Mouse (Mus musculus): ENCODE results near the gene Dagla. TPM values are rescaled to one million over a fixed set of nuclear protein-coding genes. Genes with fewer than 3 reads are reported as not detected.

Gene Dagla
- 3.0 and 3.2 TPM in 2 replicates for polyA plus RNA-seq (2015; fragmentation: Nextera tagmentation; extraction: Ambion mirVana)

DNA sequence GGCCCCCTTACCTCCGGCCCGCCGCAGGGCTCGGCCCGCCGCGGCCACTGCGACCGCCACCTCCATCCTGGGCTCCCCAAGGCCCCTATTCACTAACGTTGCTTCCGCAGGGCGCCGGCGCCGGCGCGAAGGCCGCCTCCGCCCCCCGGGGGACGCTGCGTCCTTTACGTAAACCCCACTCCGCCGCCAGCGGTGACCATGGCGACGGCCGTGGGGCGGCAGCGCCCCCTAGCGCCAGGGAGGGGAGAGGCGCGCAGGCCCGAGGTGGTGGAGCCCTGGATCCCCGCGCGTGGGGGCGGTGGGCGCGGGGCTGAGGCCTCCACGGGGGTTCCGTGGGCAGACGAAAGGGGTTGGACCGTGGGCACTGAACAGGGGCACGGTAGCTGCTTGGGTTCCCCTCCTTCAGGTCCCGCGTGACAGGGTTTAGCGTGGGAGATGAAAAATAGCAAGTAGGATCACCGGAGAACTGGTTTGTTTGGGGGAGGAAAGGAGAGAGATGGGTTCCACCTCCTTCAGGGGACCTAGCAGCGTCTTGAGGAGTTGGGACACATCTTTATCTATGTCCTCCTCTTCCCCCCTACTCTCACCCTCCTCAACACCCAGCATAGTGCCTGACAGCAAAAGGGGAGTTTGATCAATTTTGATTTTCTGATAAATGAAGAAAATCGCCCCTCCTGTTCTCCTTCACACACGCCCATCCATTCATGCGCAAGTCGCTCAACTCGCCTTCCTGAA, at the start of gene Dagla:
Gene Dagla (minus strand): TSS at position 68 of the 735 bp plus-strand sequence.
- peak; percentile 78 for ATAC-seq (ENCODE audit: low read depth)
- 5% methylated on average over 54 of the region's 56 CpGs for WGBS

GRCm38 (mm10) chr19:10352218-10352617, 47.5 kb upstream of the Dagla start:
- no peaks in the 10 kb centered on the region for H3K27me3 ChIP-seq (ENCODE audit: control insufficient read depth, insufficient read depth, low read depth, low read length)
- 70% methylated on average over 7 of the region's 7 CpGs for WGBS
- H3K27ac ChIP-seq (ENCODE audit: low read length) = no peak overlapping the region
- H3K4me3 ChIP-seq (ENCODE audit: low read length) = no peak overlapping the region
- H3K4me1 ChIP-seq (replicated peaks; ENCODE audit: control insufficient read depth, insufficient read depth, low read length) = no peaks in the 10 kb centered on the region
- no peak overlapping the region for H3K4me2 ChIP-seq (ENCODE audit: low read depth, low read length)
- ATAC-seq (ENCODE audit: low read depth) = no peak
- H3K36me3 ChIP-seq (ENCODE audit: control insufficient read depth, insufficient read depth, low read length) = no peaks in the 10 kb centered on the region
- H3K9ac ChIP-seq (ENCODE audit: low read length) = no peak overlapping the region
- no peaks in the 10 kb centered on the region for H3K9me3 ChIP-seq (ENCODE audit: control insufficient read depth, low read length)

More for the DNA sequence above, at the start of gene Dagla:
- Histone ChIP-seq H3K4me1 (replicated peaks; ENCODE audit: control insufficient read depth, insufficient read depth, low read length) (peaks cover 23% of the 10 kb centered on the region), H3K4me3 (ENCODE audit: low read length) (peak within 1 kb of the TSS; percentile 75), H3K27me3 (ENCODE audit: control insufficient read depth, insufficient read depth, low read depth, low read length) (peaks cover 6% of the 10 kb centered on the region; the same call in 1 of the 2 replicates), H3K27ac (ENCODE audit: low read length) (no peak within 1 kb of the TSS), H3K9me3 (ENCODE audit: control insufficient read depth, low read length) (no peaks in the 10 kb centered on the region), H3K9ac (ENCODE audit: low read length) (peak within 1 kb of the TSS; percentile 82), H3K36me3 (ENCODE audit: control insufficient read depth, insufficient read depth, low read length) (no peaks in the 10 kb centered on the region), H3K4me2 (ENCODE audit: low read depth, low read length) (peak within 1 kb of the TSS; percentile 80)

- 56% methylated on average over 5 of the region's 5 CpGs for WGBS
- no peak overlapping the region for H3K27ac ChIP-seq (ENCODE audit: low read length)
- no peaks in the 10 kb centered on the region for H3K36me3 ChIP-seq (ENCODE audit: control insufficient read depth, insufficient read depth, low read length)
- no peaks in the 10 kb centered on the region for H3K4me1 ChIP-seq (replicated peaks; ENCODE audit: control insufficient read depth, insufficient read depth, low read length)
- no peaks in the 10 kb centered on the region for H3K27me3 ChIP-seq (ENCODE audit: control insufficient read depth, insufficient read depth, low read depth, low read length)
- H3K4me2 ChIP-seq (ENCODE audit: low read depth, low read length) = no peak overlapping the region
- H3K9ac ChIP-seq (ENCODE audit: low read length) = no peak overlapping the region
- no peak overlapping the region for H3K4me3 ChIP-seq (ENCODE audit: low read length)
- no peak for ATAC-seq (ENCODE audit: low read depth)
- H3K9me3 ChIP-seq (ENCODE audit: control insufficient read depth, low read length) = no peaks in the 10 kb centered on the region
These were observed 43.1 kb upstream of the Dagla start for GRCm38 (mm10) chr19:10347628-10348273.

DNA sequence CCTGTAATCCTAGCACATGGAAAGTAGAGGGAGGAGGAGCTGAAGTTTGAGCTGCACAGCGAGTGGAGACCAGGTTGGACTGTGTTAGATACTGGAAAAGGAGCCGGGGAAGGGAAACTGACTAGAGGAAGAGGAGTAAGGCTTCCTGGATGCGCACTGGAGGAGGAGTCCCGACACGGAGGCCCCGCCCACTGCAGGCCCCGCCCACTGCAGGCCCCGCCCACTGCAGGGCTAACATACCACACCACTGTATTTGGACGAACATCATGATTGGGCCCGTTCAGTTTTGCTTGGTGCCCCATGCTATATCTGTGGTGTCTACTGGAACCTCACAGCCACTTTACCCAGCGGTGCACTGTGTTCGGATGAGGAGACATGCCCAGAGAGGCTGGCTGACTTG, 41.0 kb upstream of the Dagla start:
- Histone ChIP-seq H3K27me3 (ENCODE audit: control insufficient read depth, insufficient read depth, low read depth, low read length) (no peaks in the 10 kb centered on the region), H3K4me3 (ENCODE audit: low read length) (no peak overlapping the region), H3K9me3 (ENCODE audit: control insufficient read depth, low read length) (no peaks in the 10 kb centered on the region), H3K9ac (ENCODE audit: low read length) (no peak overlapping the region), H3K27ac (ENCODE audit: low read length) (no peak overlapping the region), H3K36me3 (ENCODE audit: control insufficient read depth, insufficient read depth, low read length) (no peaks in the 10 kb centered on the region), H3K4me2 (ENCODE audit: low read depth, low read length) (no peak overlapping the region), H3K4me1 (replicated peaks; ENCODE audit: control insufficient read depth, insufficient read depth, low read length) (no peaks in the 10 kb centered on the region; the same call in 1 of the 2 replicates)
- 36% methylated on average over 12 of the region's 12 CpGs for WGBS
- 0 out of 2 replicates have a peak, but pooled peaks have one; percentile 17 for ATAC-seq (ENCODE audit: low read depth)

DNA sequence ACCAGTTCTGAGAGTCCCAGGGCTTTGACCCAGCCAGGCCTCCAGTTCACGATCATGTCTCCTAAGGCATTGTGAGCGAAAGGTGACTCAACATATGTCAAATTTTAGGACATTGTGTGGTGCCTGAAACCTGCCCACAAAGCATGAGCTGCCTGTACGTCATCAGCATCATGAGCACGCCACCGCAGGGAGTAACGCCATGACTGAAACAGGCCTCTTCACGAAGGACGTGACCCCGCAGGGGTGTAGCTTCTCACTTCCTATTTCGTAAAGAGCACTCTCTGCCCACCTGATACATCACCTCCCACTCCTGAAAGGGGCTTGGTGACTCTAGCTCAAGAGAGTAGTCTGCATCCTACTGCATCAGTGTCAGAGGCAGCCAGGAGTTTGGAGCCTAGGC, 39.2 kb upstream of the Dagla start:
- ATAC-seq (ENCODE audit: low read depth) = no peak
- peaks cover 3% of the 10 kb centered on the region for H3K27me3 ChIP-seq (ENCODE audit: control insufficient read depth, insufficient read depth, low read depth, low read length)
- 68% methylated on average over 10 of the region's 10 CpGs for WGBS

DNA sequence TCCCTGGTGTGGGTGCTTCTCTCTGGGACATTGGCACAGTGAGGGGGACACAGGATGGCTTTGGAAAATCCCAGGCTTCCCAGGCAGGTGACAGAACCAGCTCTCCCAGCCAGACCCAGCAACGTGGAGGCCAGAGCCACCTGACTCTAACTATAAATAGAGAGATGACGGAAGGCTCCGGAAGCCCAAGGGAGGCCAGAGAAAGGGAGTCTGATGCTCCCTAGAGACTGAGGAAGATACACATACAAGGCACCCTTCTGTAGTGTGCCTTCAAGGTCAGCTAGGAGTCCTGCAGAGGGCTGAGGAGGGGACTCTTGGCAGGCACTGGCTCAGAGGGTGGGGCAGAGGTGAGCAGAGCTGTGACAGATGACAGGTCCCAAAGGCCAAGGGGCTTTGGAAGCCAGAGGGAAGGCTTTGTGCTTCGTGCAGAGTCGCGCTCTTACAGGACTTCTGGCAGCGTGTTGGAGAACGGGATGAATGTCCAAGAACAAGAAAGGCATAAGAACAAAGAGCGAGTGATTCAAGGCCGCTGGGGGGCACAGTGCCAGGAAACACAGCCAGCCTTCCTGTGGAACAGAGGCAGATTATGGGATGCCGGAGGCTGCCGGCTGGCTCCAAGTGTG, 37.3 kb upstream of the Dagla start:
- no peak overlapping the region for H3K27ac ChIP-seq (ENCODE audit: low read length)
- no peaks in the 10 kb centered on the region; the same call in 1 of the 2 replicates for H3K4me1 ChIP-seq (replicated peaks; ENCODE audit: control insufficient read depth, insufficient read depth, low read length)
- 26% methylated on average over 12 of the region's 12 CpGs for WGBS
- peak; percentile 53; the same call in 1 of the 2 replicates for ATAC-seq (ENCODE audit: low read depth)
- H3K9ac ChIP-seq (ENCODE audit: low read length) = no peak overlapping the region
- H3K4me2 ChIP-seq (ENCODE audit: low read depth, low read length) = no peak overlapping the region
- no peaks in the 10 kb centered on the region for H3K9me3 ChIP-seq (ENCODE audit: control insufficient read depth, low read length)
- H3K27me3 ChIP-seq (ENCODE audit: control insufficient read depth, insufficient read depth, low read depth, low read length) = peaks cover 3% of the 10 kb centered on the region
- H3K4me3 ChIP-seq (ENCODE audit: low read length) = no peak overlapping the region
- H3K36me3 ChIP-seq (ENCODE audit: control insufficient read depth, insufficient read depth, low read length) = no peaks in the 10 kb centered on the region

More for the DNA sequence above, 39.2 kb upstream of the Dagla start:
- Histone ChIP-seq H3K4me1 (replicated peaks; ENCODE audit: control insufficient read depth, insufficient read depth, low read length) (no peaks in the 10 kb centered on the region; the same call in 1 of the 2 replicates), H3K36me3 (ENCODE audit: control insufficient read depth, insufficient read depth, low read length) (no peaks in the 10 kb centered on the region), H3K4me2 (ENCODE audit: low read depth, low read length) (no peak overlapping the region), H3K9me3 (ENCODE audit: control insufficient read depth, low read length) (no peaks in the 10 kb centered on the region), H3K9ac (ENCODE audit: low read length) (no peak overlapping the region), H3K4me3 (ENCODE audit: low read length) (no peak overlapping the region), H3K27ac (ENCODE audit: low read length) (no peak overlapping the region)

DNA sequence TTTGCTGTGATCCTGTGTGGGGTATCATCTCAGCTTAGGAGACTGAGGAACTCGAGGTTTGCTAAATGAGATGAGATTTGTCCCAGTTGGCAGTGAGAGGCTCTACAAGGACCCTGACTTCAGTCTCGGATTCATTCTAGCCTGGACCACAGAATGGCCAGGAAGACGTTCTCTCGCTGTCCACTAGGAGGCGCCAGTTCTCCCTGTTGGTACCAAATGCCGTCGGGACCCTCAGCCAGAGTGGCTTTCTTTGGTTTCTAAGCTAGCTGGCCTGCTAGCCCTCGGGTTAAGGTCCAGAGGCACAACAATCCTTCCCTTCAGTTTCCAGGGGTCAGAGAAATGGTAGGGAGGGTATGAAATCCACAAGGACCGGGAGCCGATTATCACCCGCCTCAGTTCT, 36.5 kb upstream of the Dagla start:
- Histone ChIP-seq H3K4me2 (ENCODE audit: low read depth, low read length) (no peak overlapping the region), H3K27ac (ENCODE audit: low read length) (no peak overlapping the region), H3K4me1 (replicated peaks; ENCODE audit: control insufficient read depth, insufficient read depth, low read length) (no peaks in the 10 kb centered on the region; the same call in 1 of the 2 replicates), H3K4me3 (ENCODE audit: low read length) (no peak overlapping the region), H3K9me3 (ENCODE audit: control insufficient read depth, low read length) (no peaks in the 10 kb centered on the region), H3K27me3 (ENCODE audit: control insufficient read depth, insufficient read depth, low read depth, low read length) (peaks cover 3% of the 10 kb centered on the region), H3K9ac (ENCODE audit: low read length) (no peak overlapping the region), H3K36me3 (ENCODE audit: control insufficient read depth, insufficient read depth, low read length) (no peaks in the 10 kb centered on the region)
- 18% methylated on average over 11 of the region's 11 CpGs for WGBS
- ATAC-seq (ENCODE audit: low read depth) = no peak

DNA sequence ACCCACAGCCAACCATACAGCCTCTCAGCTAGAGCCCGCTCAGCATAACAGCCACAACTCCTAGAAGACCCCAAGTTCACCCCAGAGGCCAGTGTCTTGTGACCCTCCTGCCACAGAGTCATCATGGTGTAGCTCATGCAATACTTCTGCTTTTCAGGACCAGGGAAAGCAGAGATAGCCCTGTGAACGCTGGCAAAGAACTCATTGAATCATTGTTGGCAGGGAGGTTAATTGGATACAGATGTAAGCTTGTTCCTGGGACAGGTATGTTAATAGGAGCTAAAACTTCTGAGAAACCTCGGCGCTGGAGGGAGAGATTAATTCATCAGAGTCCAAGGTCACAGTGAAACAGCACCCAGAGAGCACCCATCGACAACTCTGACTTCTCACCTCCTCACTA, 36.0 kb upstream of the Dagla start:
- ATAC-seq (ENCODE audit: low read depth) = no peak
- Histone ChIP-seq H3K4me3 (ENCODE audit: low read length) (no peak overlapping the region), H3K9me3 (ENCODE audit: control insufficient read depth, low read length) (no peaks in the 10 kb centered on the region), H3K9ac (ENCODE audit: low read length) (no peak overlapping the region), H3K27me3 (ENCODE audit: control insufficient read depth, insufficient read depth, low read depth, low read length) (peaks cover 3% of the 10 kb centered on the region), H3K36me3 (ENCODE audit: control insufficient read depth, insufficient read depth, low read length) (no peaks in the 10 kb centered on the region), H3K27ac (ENCODE audit: low read length) (no peak overlapping the region), H3K4me1 (replicated peaks; ENCODE audit: control insufficient read depth, insufficient read depth, low read length) (no peaks in the 10 kb centered on the region; the same call in 1 of the 2 replicates), H3K4me2 (ENCODE audit: low read depth, low read length) (no peak overlapping the region)
- WGBS = 38% methylated on average over 5 of the region's 5 CpGs

DNA sequence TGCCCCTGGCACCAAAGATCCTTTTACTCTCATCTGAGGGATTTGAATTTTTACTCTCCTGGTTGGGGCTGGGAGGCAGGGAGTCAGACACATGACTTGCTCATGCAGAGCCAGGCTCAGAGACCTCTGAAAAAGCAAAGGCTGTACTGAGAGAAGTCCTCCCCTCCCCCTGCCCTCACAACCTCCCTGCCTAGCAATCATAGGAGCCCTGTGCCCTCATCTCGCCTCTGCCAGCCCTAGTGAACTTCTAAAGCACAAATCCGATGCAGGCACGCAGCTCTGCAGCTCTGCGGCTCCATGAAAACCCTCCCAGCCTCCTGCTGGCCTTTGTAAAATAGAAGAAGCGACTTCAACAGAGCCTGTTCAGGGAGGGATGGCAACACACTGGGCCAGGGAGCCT, 34.6 kb upstream of the Dagla start:
- peaks cover 3% of the 10 kb centered on the region for H3K27me3 ChIP-seq (ENCODE audit: control insufficient read depth, insufficient read depth, low read depth, low read length)
- H3K36me3 ChIP-seq (ENCODE audit: control insufficient read depth, insufficient read depth, low read length) = no peaks in the 10 kb centered on the region
- WGBS = 29% methylated on average over 5 of the region's 5 CpGs
- H3K27ac ChIP-seq (ENCODE audit: low read length) = no peak overlapping the region
- no peak for ATAC-seq (ENCODE audit: low read depth)
- no peaks in the 10 kb centered on the region for H3K9me3 ChIP-seq (ENCODE audit: control insufficient read depth, low read length)
- H3K4me2 ChIP-seq (ENCODE audit: low read depth, low read length) = no peak overlapping the region
- H3K4me3 ChIP-seq (ENCODE audit: low read length) = no peak overlapping the region
- no peak overlapping the region for H3K9ac ChIP-seq (ENCODE audit: low read length)
- H3K4me1 ChIP-seq (replicated peaks; ENCODE audit: control insufficient read depth, insufficient read depth, low read length) = no peaks in the 10 kb centered on the region; the same call in 1 of the 2 replicates

All from lung, embryonic 16.5 days (tissue).